Mouse (Mus musculus) cortical plate, adult 2 months (tissue): ENCODE data around the gene Mttp.

ENCODE experiments used
- CTCF ChIP-seq: fragments of 200-500 bp; IDR thresholded peaks from 2 replicates; pipeline ENCODE4 v1.5.1; 2011; ENCODE audit warnings: mild to moderate bottlenecking, control low read depth, low read length; ENCODE audit not compliant: insufficient read depth; ENCODE audit errors: extremely low read depth
- POLR2A ChIP-seq: fragments of 200-500 bp; IDR thresholded peaks from 2 replicates; pipeline ENCODE4 v1.6.1; 2011; ENCODE audit warnings: mild to moderate bottlenecking, low read length, control low read depth; ENCODE audit not compliant: insufficient read depth; ENCODE audit errors: extremely low read depth

- TF ChIP-seq CTCF (no peak), POLR2A (no peak)
Observed at GRCm38 (mm10) chr3:138083896-138084295, 60.9 kb downstream of the Mttp start.
